Mouse (Mus musculus): ENCODE measurements around the gene Zrsr1. TPM values are rescaled to one million over a fixed set of nuclear protein-coding genes. Genes with fewer than 3 reads are reported as not detected.

Zrsr1 gene
- total and polyA plus RNA-seq, 2 experiments from 2014 or later: 9.1 to 16.7 TPM

DNA sequence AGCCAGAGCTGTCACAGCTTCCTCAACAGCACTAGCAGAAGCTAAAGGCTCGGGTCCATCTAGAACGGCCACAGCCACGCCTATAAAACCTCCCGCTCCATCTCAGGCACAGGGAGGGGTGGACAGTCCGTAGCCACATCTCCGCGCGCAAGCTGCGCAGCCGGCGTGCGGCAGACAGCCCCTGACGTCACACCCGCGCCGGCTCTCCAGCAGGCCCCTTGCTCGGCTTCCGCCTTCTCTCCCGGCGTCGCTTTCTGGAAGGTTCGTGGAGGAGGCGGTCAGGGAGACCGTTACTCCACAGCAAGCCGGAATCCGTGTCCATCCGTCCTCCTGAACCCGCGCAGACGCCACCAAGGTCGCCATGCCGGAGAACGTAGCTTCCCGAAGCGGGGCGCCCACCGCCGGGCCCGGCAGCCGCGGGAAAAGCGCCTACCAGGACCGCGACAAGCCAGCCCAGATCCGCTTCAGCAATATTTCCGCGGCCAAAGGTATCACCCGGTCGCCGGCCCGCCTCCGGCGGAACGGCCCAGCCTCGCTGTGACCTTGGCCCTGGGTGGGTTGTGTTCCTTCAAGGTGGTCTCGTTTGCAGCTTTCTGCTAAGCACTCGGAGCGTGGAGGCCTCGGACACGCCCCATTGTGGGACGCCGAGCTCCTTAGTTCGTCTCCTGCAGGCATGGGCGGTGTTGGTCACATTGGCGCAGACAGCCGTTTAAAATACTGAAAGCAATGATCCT is 18.8 kb downstream of the Zrsr1 start, which contains the start of gene Cct4:
Gene Cct4, plus strand, starts transcription at position 127 of the 734 bp plus-strand sequence.
- Histone ChIP-seq H3K27ac (peak within 1 kb of the TSS; percentile 94), H3K4me1 (ENCODE audit: insufficient read depth, low read length) (peaks cover 10% of the 10 kb centered on the region), H3K4me3 (ENCODE audit: low read length) (peak within 1 kb of the TSS; percentile 87), H3K4me2 (ENCODE audit: low read depth, low read length) (peak within 1 kb of the TSS; percentile 87), H3K27me3 (ENCODE audit: insufficient read depth, low read length) (no peaks in the 10 kb centered on the region), H3K36me3 (ENCODE audit: insufficient read depth, low read length) (peaks cover 18% of the 10 kb centered on the region), H3K9me3 (ENCODE audit: low read length) (no peaks in the 10 kb centered on the region), H3K9ac (replicated peaks; ENCODE audit: low read length) (peak within 1 kb of the TSS; percentile 91)
- peak; percentile 99 for ATAC-seq
- under 1% methylated on average over 65 of the region's 66 CpGs for WGBS
- no peak for TF ChIP-seq CTCF (IDR thresholded peaks at IDR 0.05; ENCODE audit: low read depth)
- DNase-seq (ENCODE audit: low spot score): peak; percentile 96

DNA sequence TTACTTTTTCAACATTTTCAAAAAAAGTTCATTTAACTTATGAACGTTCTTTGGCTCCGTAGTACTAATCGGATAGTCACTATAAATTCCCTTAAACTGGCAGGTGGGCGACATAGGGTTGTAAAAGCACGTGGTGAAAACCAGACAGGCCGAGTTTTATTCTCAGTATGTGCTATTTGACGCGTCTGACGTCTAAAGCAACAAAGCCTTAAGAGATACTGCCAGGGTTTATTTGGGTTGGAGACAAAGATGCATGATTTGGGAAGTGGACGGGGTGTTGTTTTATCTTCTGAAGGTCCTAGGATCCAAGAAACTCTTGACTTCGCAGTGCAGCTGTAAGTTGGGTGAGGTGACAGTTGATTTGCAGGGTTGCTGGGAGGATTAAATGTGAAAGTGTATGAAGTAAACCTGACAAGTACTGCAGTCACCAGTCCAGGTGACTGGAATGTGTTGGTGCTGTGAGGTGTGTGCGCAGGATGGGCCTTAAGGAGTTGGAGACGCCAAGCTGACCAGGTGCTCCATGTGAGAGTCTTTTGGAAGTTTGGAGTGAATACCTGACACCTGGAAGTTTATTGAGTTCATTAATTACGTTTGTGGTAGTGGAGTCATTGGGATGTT is 19.5 kb downstream of the Zrsr1 start:
- ATAC-seq (no peak), DNase-seq (ENCODE audit: low spot score) (no peak)
- TF ChIP-seq CTCF (IDR thresholded peaks at IDR 0.05; ENCODE audit: low read depth): no peak
- Histone ChIP-seq H3K4me1 (ENCODE audit: insufficient read depth, low read length) (peaks cover 10% of the 10 kb centered on the region), H3K9me3 (ENCODE audit: low read length) (no peaks in the 10 kb centered on the region), H3K4me2 (ENCODE audit: low read depth, low read length) (peak overlapping the region; percentile 87), H3K27me3 (ENCODE audit: insufficient read depth, low read length) (no peaks in the 10 kb centered on the region), H3K27ac (no peak overlapping the region), H3K9ac (replicated peaks; ENCODE audit: low read length) (peak overlapping the region; percentile 91), H3K36me3 (ENCODE audit: insufficient read depth, low read length) (peaks cover 23% of the 10 kb centered on the region), H3K4me3 (ENCODE audit: low read length) (peak overlapping the region; percentile 87)
- WGBS: 13% methylated on average over 14 of the region's 14 CpGs

- Histone ChIP-seq H3K9me3 (ENCODE audit: low read length) (no peaks in the 10 kb centered on the region), H3K27ac (no peak overlapping the region), H3K36me3 (ENCODE audit: insufficient read depth, low read length) (peaks cover 44% of the 10 kb centered on the region), H3K4me3 (ENCODE audit: low read length) (no peak overlapping the region), H3K27me3 (ENCODE audit: insufficient read depth, low read length) (no peaks in the 10 kb centered on the region), H3K9ac (replicated peaks; ENCODE audit: low read length) (no peak overlapping the region), H3K4me2 (ENCODE audit: low read depth, low read length) (no peak overlapping the region), H3K4me1 (ENCODE audit: insufficient read depth, low read length) (peaks cover 10% of the 10 kb centered on the region)
- 90% methylated on average over 2 of the region's 2 CpGs for WGBS
- DNase-seq (ENCODE audit: low spot score) (no peak), ATAC-seq (no peak)
- no peak for TF ChIP-seq CTCF (IDR thresholded peaks at IDR 0.05; ENCODE audit: low read depth)
Observed at GRCm38 (mm10) chr11:22994271-22994670, 22.5 kb downstream of the Zrsr1 start.

GRCm38 (mm10) chr11:22995461-22995860 is 23.7 kb downstream of the Zrsr1 start:
- TF ChIP-seq CTCF (IDR thresholded peaks at IDR 0.05; ENCODE audit: low read depth): no peak

DNA sequence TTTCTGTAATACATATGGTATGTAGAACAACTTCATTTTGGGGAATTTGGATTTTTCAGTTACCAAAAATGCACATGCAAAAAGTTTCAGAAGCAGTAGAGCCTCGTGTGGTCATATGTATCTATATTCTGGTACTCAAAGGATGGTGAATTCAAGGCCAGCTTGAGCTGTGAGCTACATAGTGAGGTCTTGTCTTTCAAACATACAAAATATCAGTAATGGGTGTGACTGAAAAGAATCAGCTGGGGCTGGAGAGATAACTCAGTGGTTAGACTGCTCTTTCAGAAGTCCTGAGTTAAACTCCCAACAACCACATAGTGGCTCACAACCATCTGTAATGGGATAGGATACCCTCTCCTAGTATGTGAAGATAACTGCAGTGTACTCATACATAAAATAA is 26.5 kb downstream of the Zrsr1 start:
- ATAC-seq: no peak
- Histone ChIP-seq H3K9me3 (ENCODE audit: low read length) (no peaks in the 10 kb centered on the region), H3K4me1 (ENCODE audit: insufficient read depth, low read length) (no peaks in the 10 kb centered on the region), H3K27ac (no peak overlapping the region), H3K36me3 (ENCODE audit: insufficient read depth, low read length) (peaks cover 73% of the 10 kb centered on the region), H3K9ac (replicated peaks; ENCODE audit: low read length) (no peak overlapping the region), H3K4me2 (ENCODE audit: low read depth, low read length) (no peak overlapping the region), H3K27me3 (ENCODE audit: insufficient read depth, low read length) (no peaks in the 10 kb centered on the region), H3K4me3 (ENCODE audit: low read length) (no peak overlapping the region)
- no peak for DNase-seq (ENCODE audit: low spot score)
- 88% methylated on average over 1 of the region's 1 CpGs for WGBS
- TF ChIP-seq CTCF (IDR thresholded peaks at IDR 0.05; ENCODE audit: low read depth): no peak

More at GRCm38 (mm10) chr11:22995461-22995860, 23.7 kb downstream of the Zrsr1 start:
- H3K4me2 ChIP-seq (ENCODE audit: low read depth, low read length): no peak overlapping the region
- WGBS: 92% methylated on average over 4 of the region's 4 CpGs
- peaks cover 10% of the 10 kb centered on the region for H3K4me1 ChIP-seq (ENCODE audit: insufficient read depth, low read length)
- no peak overlapping the region for H3K4me3 ChIP-seq (ENCODE audit: low read length)
- H3K27me3 ChIP-seq (ENCODE audit: insufficient read depth, low read length): no peaks in the 10 kb centered on the region
- ATAC-seq (no peak), DNase-seq (ENCODE audit: low spot score) (no peak)
- no peaks in the 10 kb centered on the region for H3K9me3 ChIP-seq (ENCODE audit: low read length)
- peaks cover 54% of the 10 kb centered on the region for H3K36me3 ChIP-seq (ENCODE audit: insufficient read depth, low read length)
- H3K9ac ChIP-seq (replicated peaks; ENCODE audit: low read length): no peak overlapping the region
- H3K27ac ChIP-seq: no peak overlapping the region

- WGBS: 88% methylated on average over 1 of the region's 1 CpGs
Observed at GRCm38 (mm10) chr11:23005276-23005675, 33.5 kb downstream of the Zrsr1 start.

DNA sequence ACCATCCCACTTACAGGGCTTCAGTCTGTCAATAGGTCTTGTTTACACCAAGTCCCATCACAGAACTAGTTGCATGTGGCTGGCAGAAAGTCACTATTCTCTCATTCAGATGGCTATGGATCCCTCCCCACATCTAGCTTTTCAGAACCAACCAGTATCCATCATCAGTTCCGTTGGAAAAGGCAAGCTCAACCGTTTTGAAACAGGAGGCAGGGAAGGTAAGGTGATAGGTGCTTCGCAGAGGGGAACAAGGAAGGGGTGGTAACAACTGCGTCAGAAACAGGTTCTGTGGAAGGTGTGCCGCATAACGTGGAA is 35.3 kb downstream of the Zrsr1 start:
- no peak; the same call in 1 of the 2 replicates for TF ChIP-seq CTCF (IDR thresholded peaks at IDR 0.05; ENCODE audit: low read depth)
- WGBS: 4% methylated on average over 6 of the region's 6 CpGs
- H3K36me3 ChIP-seq (ENCODE audit: insufficient read depth, low read length): peaks cover 18% of the 10 kb centered on the region
- H3K4me1 ChIP-seq (ENCODE audit: insufficient read depth, low read length): no peaks in the 10 kb centered on the region
- H3K4me3 ChIP-seq (ENCODE audit: low read length): peak overlapping the region; percentile 57
- H3K27me3 ChIP-seq (ENCODE audit: insufficient read depth, low read length): no peaks in the 10 kb centered on the region
- peak overlapping the region; percentile 95 for H3K27ac ChIP-seq
- DNase-seq (ENCODE audit: low spot score) (no peak), ATAC-seq (no peak)
- H3K4me2 ChIP-seq (ENCODE audit: low read depth, low read length): peak overlapping the region; percentile 58
- H3K9me3 ChIP-seq (ENCODE audit: low read length): no peaks in the 10 kb centered on the region
- H3K9ac ChIP-seq (replicated peaks; ENCODE audit: low read length): peak overlapping the region; percentile 59

More at GRCm38 (mm10) chr11:23005276-23005675, 33.5 kb downstream of the Zrsr1 start:
- ATAC-seq: no peak
- no peaks in the 10 kb centered on the region for H3K9me3 ChIP-seq (ENCODE audit: low read length)
- no peaks in the 10 kb centered on the region for H3K4me1 ChIP-seq (ENCODE audit: insufficient read depth, low read length)
- H3K4me3 ChIP-seq (ENCODE audit: low read length): no peak overlapping the region
- H3K36me3 ChIP-seq (ENCODE audit: insufficient read depth, low read length): peaks cover 30% of the 10 kb centered on the region
- no peak overlapping the region for H3K4me2 ChIP-seq (ENCODE audit: low read depth, low read length)
- H3K27ac ChIP-seq: no peak overlapping the region
- DNase-seq (ENCODE audit: low spot score): no peak
- H3K27me3 ChIP-seq (ENCODE audit: insufficient read depth, low read length): no peaks in the 10 kb centered on the region
- TF ChIP-seq CTCF (IDR thresholded peaks at IDR 0.05; ENCODE audit: low read depth): no peak
- no peak overlapping the region for H3K9ac ChIP-seq (replicated peaks; ENCODE audit: low read length)

Measured in hindbrain, postnatal 0 days (tissue).